Mouse (Mus musculus): ENCODE results near the gene Lingo1.

DNA sequence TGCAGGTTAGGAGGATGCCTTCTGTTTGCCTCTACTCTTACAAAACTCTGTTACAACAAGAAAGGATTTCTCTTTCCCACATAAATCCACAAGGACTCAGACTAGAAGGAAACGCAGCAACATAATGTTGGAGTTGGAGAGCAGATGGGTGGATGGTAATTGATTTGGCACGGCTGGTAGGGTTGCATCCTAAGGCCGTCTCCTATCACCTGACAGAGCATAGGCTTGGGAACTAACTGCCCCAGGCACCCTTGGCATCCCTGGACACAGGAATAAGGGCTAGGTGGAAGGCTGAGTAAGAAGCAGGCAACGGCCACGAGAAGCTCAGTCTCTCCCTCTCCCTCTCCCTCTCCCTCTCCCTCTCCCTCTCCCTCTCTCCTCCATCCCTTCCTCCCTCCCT, 48.2 kb downstream of the Lingo1 start:
- TF ChIP-seq CTCF (IDR thresholded peaks at IDR 0.05; ENCODE audit: control insufficient read depth, insufficient read depth, insufficient read length) (no peak), USF1 (IDR thresholded peaks at IDR 0.05; ENCODE audit: low read depth) (no peak), MAX (IDR thresholded peaks at IDR 0.05) (no peak)

Measured in C2C12 (cell line).